Mouse (Mus musculus) left cerebral cortex, adult 8-10 months (tissue): Measurements from ENCODE around the gene Taf3. TPM values are rescaled to one million over a fixed set of nuclear protein-coding genes. Genes with fewer than 3 reads are reported as not detected.

Source experiments
- DNase-seq, 2 experiments: peaks; one replicate each; pipeline ENCODE4 v3.0.0; 2022; ENCODE audit warnings: low spot score in 2 of 2
- total RNA-seq, 4 experiments: library from RNA; stranded (reverse); gene quantifications; 2 replicates each; pipeline ENCODE4 v1.2.4; 2022

The Taf3 gene
- total RNA-seq, 4 experiments from 2014 or later, result 12.8 to 14.9 (median 13.8) TPM

DNA sequence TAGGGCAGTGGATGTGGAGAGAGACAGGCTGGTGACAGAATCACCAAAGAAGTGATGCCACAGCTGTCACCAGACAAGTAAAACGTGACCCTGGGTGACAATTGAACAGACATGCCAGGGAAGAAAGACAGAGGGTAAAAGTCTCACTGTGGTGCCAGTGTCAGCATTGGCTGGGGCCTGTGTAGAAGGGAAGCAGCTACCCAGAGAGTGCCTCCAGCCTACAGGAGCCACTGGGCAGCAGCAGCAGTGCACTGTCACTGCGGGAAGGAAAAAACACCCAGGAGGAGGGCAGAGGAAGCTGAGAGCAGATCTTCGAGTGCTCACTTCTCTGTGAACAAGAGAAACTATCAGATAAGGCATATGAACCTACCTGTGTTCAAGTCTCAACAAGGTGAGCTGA is 86.7 kb downstream of the Taf3 start:
- no peak for DNase-seq

DNA sequence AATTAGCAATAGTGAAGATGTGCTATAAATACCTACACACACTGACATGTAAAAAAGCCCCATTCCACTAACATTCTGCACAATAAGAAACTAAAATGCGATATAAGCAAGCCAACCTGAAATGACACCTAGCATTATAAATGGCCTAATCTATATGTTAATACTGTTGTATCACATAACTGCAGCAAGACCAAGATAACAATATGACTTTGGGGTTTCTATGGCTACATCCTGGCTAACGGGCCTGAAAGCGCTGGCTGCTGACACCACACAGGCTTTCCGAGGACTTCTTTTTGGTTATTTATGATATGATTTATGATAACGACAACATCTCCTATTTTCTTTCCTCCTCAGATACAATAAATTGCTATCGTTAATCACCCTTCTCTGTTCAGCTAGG is 90.4 kb downstream of the Taf3 start:
- DNase-seq, result no peak

DNA sequence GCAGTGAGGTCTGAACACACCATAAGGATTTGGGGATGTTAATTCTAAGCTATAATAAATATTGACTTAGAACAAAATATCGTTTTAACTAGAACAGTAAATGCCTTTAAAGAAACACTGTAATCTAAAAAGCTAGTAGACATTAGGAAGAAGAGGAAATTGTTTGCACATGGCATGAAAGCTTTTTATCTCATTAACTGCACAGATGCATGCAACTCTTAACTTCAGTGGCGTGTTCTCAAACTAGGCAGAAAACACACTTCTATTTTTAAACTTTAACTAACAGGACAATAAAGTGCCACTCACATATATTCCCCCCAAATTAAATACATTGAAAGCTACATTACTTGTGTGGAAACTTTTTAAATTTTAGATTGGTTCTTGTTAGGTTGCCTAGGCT is 91.8 kb downstream of the Taf3 start:
- DNase-seq, result no peak

DNA sequence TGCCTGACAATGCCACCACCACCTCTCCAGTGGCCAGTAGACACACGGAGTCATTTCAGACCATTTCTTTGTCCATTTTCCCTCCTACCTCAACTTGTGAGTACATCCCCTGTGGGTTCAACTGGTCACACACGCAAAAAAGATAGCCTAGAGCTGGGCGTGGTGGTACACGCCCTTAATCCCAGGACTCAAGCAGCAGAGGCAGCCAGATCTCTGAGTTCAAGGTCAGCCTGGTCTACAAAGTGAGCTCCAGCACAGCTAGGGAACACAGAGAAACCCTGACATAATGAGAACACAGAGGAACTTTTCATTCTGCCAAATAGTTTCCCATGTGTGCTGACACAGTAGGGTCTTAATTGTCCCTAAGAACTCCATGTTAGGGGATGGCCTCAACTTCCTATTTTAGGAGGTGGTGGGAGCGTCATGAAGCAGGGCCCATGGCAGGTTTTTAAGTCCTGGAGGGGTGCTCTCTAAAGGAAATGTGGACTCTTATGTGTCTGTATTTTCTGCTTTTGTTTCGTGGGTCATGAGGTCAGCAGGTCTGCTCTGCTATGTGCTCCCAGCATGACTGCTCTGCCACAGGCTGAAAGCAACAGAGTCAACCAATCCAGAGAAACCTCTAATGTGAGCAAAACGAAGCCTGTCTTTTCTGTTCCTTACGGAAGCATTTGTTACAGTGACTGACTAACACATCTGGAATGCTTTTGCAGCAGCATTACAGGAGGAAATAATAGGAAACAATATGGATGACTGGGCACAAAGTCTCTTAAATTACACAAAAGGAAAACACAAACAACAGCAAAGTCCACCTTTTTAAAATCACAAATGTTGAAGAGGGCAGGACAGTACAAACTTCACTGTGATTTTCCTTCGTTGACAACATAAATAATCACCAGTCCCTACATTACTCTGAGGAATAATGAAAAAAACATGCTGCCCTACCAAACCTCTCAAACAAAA is 92.5 kb downstream of the Taf3 start:
- no peak for DNase-seq

DNA sequence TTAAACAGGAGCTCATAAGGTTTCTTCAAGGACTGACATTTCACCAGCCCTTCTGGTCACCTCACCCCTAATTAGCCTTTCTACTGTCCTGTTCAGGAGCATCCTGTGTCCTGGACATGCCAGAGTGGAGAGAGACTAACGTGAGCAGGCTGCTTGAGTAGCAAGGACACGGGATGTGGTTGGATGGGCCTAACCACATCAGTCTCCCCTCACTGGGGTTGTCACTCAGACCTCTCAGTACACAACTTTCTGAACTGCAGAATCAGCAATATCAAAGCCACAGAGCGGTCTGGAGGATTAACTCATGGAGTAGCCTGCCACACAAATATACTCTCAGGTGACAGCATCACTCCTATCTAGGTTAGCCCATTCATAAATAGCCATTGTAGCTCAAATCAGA is 101.7 kb downstream of the Taf3 start:
- no peak for DNase-seq

DNA sequence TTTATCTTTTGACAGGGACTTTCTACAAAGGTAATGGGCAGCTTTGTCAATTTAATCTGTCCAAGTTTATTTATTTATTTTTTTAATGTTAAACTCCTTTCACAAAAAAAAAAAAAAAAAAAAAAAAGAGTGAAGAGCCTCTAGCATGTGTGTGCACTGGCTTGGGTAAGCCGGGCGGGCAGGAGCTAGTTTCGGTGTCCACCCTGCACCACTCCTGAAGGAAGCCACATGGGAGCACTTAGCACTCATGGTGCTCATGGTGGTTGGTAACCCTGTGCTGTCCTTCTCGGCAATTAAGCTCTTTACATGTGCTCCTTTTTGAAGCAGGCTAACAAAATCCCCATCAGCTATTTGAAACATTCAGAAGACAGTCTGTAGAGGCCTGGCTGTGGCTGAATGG is 102.8 kb downstream of the Taf3 start:
- no peak for DNase-seq

DNA sequence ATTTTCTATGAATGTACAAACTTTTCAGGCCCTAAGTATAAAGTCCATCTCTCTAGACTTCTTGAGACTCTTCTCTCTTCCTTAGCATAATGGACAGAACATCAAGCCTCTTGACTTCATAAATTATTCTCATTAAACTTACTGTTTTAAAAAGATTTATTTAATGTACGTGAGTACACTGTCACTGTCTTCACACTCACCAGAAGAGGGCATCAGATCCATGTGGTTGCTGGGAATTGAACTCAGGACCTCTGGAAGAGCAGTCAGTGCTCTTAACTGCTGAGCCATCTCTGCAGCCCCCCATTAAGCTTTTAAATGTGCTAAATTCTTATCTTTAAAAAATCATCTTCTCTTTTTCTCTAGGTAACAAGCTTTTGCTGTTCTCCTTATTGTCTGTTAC is 105.4 kb downstream of the Taf3 start:
- DNase-seq, result no peak

DNA sequence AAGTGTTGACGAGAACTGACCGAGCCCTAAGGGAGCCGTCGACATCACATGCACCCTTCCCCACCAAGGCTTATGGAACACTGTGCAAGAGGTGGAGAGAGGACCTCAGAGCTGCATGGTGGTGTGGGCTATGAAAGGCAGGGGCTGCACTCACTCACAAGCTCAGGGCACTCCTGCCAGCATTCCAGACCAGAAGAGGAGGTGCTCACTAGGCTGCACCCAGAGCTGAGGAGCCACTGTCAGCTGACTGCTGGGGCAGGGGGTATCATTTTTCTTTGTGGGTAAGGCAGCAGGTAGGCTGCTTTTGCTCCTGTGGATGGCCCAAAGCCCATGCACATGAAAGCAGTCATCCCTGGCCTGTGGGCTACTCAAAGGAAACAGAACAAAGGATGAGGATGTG is 109.1 kb downstream of the Taf3 start:
- no peak for DNase-seq

DNA sequence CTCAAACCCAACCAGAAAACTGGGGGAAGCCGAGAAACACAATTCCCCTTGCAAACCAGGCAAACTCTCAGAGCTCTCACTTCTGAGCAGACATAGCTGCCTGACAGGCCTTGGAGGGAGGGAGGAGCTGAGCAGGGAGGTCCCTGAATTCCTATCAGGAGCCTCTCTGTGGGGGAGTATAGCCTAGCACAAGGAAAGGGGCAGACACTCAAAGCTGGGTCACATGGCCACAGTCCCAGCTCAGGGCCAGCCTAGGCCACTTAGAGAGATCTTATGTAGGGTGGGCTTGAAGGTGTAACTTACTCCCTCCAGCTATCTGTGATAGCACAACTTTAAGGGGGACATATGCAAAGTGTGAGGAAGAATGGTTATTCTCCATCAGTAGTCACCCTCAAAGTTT is 112.4 kb downstream of the Taf3 start:
- no peak for DNase-seq

DNA sequence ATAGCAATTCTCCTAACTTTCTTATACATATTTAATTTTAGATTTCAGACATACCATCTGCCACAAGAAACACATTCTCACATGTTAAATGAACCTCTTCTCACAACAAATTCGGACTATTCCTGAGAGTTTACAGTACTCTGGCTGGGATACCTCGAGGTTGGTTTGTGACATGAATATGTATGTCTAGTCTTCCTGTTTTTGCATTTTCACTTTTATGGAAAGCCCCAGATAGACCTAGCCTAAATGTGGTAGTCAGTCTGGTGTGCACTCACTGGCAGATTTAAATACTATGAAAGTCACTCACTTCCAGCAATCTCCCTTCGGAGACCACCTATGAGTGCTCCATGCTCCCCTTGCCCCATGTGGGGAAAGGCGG is 121.5 kb downstream of the Taf3 start:
- no peak for DNase-seq

DNA sequence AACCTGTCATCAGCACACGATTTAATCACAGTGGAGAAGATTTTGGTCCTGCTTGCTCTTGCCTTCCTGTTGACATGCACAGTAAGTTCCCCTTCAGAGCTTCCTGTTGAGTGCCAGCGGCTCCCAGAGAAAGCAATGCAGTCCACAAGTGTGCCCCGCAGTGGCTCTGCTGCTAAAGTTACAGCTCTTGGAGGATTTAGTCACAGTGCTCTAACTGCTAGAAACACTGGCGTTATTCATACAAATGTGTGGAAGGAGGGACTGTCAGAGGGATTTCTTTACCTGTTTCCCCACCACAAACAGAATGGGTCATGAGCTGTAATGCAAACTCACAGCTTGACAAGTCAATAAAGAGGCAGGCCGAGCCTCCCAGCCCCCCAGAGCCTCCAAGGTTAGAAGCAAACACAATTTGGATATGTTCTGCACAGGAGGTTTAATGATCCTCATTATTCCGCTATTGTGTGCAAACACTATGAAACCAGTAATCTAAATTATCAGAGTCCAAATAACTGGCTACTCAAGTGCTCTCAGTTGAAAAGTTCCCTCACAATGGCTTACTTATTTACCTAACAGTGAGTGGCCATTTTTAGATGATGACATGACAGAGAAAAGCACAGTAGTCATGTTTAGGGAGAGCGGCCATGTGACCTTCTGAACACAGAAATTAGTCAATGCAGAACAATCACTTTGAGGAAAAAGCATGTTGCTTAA is 122.0 kb downstream of the Taf3 start:
- no peak for DNase-seq

DNA sequence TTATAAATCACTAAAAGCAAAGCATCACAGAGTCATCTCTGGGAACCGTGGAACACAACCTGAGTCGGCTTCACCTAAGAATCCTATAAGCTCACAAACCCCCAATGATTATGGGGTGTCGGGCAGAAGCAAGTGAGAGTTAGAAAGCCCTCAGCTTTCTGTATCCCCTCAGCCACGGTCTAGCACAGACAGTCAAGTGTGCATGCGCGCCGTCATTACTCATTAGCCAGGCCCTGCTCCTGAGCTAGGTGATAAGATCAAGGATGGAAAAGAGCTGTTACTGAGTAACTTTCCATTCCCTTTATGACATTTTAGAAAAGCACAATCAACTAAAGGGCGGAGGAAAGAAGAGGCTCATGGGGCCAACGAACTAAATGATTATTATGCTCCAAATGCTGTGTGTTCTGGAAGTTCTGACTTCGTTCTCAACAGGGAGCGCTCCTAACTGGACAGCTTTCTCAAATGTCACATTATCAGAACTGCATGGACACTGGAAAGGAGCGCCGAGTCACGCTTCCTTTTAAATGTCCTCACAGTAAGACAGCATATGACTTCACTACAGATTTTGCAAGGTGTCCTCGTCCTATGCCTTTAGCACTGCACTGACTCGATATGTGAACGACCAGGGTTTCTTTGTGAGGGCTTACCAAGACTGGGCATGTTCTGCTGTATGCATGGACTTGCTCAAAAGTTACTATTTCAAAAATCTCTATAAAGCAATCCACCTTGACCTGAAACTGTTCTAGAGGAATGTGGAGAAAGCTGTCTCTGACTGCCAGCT is 129.5 kb downstream of the Taf3 start:
- no peak for DNase-seq

DNA sequence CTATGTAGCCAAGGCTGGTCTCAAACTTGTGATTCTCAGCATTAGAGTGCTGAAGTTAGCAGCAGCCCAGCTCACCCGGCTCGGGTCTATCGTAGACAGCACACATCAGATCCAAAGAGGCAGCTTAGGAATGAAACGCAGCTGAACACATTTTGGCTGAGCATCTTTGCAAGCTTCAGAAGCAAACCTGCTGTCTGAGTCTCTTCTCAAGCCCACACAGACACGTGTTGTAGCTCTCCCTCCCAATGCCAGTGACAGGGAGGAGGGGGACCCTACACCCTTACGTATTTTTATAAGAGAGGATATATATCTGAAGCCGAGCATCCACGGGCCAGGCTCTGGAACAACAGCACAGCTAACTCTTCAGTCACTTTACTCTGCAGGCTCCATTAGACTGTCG is 130.8 kb downstream of the Taf3 start:
- no peak for DNase-seq

DNA sequence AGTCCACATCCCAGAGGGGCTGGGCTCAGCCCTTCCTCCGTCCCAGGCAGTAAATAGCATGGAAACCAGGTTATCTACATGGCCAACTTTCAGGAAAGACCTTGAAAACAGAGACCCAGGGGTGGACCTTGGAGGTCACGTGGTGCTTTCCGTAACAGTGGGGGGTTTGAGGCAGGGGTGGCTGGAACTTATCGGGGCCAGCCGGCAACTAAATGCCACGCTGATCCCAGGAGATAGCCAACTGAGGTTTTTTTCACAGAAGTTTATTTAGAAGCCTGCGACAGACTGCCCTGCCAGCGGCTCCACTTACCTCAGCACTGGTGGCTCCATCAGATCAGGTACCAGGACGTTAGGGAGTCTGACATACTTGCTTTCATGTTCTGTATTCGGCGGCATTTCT is 142.4 kb downstream of the Taf3 start:
- no peak for DNase-seq

DNA sequence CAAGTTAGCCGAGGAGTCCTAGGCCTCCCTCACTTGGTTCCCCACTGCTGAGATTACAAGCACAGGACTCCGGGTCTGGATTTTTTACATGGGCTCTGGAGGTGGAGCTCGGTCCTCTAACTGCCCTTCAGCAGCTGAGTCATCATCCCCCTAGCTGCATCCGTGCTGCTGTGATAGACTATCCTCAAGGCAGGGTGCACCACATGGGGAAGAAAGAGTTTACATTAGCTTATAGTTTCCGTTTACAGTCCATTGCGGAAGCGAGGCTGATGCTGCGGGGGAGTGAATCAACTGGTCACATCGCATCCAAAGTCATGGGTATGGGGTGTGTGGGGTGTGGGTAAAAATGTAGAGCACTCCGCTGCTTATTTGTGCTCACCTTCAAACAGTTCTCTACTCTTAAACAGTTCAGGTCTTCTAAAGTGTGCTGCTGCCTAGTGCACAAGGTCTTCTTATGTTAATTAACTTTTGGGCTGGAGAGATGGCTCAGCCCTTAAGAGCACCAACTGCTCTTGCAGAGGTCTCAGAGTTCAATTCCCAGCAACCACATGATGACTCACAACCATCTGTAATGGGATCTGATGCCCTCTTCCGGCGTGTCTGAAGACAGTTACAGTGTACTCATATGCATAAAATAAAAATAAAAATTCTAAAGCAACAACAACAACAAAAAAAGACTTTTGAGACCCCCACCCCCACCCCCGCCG is 144.4 kb downstream of the Taf3 start:
- DNase-seq, result no peak

DNA sequence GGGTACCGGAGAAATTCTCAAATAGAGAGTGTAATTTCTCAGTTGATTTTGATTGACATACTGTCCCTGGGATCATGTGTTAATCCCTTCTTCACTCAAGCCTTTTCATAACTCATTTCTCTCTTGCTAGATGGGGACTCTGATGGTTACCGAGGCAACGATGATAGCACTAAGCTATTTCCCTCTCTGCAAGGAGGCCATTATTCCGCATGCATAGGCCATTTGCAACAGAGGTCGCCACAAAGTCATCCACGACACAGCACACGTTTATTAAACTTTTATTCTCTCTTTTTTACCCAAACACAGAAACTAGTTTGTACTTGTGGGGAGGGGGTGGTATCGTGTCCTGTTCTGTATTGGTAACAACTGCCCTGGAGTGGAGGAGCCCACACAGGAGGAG is 150.6 kb downstream of the Taf3 start:
- DNase-seq, result no peak

DNA sequence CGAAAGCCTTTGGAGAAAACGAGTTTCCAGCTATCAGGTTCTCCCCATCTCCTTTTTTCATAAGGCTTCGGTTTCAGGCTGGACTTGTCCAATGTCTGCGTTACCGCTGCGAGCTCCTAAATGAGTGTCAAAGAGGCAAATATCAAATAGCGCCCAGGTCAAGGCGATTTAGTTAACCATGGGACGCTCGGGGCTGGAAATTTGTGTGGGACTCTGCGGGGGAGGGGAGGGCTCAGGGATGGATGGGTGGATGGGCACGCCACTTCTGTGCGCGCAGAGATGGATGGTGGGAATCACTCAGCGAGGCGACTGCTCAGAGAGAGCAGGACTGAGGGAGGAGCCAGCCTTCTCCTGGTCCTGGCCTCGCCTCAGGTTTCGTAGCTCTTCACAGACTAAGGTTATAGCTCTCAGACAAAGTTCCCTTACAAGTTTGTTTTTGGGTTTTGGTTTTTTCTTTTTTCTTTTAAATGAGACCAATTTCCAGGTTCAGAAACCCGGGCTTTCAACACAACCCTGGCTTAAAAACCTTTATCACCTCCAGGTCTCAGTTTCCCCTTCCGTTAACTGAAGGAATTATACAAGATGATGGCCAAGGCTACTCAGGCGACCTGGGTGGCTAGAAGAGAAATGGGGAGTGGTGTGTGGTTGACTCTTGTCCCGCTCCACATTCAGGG is 152.2 kb downstream of the Taf3 start:
- no peak for DNase-seq

DNA sequence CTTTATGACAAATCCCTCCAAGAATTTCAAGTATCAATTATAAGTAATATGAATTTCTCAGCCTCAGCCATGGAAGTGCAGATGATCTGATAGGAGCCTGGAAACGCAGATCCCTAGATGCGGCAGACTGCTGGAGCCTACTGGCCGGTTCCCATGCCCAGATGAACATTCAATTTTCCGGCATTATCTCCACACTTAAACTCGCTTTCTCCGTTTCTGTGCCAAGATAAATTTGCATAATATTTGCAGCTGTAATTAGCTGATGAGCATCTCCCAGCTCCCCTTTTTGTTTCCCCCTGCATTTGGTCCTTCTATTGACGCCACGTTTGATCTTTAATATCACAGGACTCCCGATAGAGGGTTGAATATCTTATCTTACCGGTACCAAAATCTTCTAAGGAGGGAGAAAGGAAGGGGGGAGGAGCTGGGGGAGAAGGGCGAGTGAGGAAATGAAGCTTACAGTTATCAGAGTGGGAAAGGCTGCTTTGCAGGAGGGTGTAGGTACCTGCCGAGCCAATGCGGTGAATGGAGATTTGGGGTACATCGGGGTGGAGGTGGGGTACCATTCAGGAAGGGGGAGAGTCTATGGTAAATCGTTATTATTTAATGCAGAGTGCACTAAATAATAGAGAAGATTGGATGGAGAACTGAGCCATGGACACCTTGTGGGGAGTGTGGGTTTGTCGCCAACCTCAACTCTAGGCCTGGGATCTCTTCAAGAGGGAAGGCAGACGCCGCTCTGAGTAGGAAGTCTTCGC is 153.4 kb downstream of the Taf3 start:
- DNase-seq, result no peak

DNA sequence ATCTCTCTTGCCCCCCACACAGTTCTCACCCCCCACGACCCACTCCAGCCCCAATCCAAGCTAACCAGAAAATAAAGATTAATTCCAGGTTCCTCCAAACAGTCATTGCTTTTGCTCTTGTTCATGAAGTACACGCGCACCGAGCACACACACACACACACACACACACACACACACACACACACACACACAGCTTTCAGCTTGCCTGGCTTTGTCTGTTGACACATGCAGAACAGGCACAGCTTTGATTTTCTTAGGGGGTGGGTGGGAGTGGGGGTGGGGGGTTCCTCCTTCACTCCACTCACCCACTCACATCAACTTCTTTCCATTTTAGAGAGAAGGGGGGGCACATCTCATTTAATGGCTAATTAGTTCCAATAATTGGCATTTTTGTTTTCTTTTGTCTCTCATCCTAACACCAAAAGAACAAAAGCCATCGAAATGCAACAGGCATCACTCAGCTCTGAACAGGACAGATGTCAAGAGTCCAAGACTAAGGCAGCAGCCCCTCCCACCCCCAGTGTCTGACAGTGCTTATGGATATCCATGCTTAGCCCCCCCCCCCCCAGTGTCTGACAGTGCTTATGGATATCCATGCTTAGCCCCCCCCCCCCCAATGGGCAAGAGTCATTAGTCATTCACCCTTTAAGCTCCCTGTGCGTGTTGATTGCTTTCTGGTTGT is 155.0 kb downstream of the Taf3 start:
- no peak for DNase-seq

DNA sequence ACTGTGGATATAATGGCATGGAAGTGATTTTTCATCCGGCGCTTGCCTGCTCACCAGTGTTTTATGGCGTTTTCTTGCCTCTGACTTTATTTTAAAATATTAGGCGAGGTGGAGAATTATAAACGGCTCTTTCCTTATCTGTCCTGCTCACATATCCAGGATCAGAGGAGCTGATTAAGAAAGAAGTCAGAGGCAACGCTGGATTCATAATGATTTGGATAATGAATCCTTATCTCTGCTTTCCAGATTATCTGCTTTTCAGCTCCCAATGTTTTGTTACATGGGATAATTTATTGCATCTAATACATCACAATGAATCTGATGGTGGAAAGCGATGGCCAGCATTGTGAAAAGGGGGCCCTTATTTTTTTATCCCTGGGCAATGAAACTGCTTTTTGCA is 155.9 kb downstream of the Taf3 start:
- no peak for DNase-seq
